Mouse (Mus musculus) kidney, adult 8-10 months (tissue): ENCODE measurements around the gene Wdfy4.

Experiments used
- DNase-seq, 2 experiments: peaks; one replicate each; pipeline ENCODE4 v3.0.0; 2022

Gene Wdfy4

GRCm38 (mm10) chr14:33189849-33190423, 4.6 kb upstream of the Wdfy4 start:
- DNase-seq, result no peak

- DNase-seq, result no peak
These were observed 3.9 kb upstream of the Wdfy4 start for GRCm38 (mm10) chr14:33189230-33189629.

GRCm38 (mm10) chr14:33187201-33187600, 1.9 kb upstream of the Wdfy4 start:
- no peak for DNase-seq

GRCm38 (mm10) chr14:33180102-33180501, 5.2 kb downstream of the Wdfy4 start:
- no peak for DNase-seq

GRCm38 (mm10) chr14:33175059-33175821, 10.1 kb downstream of the Wdfy4 start:
- no peak for DNase-seq

- no peak for DNase-seq
These were observed 13.4 kb downstream of the Wdfy4 start for GRCm38 (mm10) chr14:33171942-33172341.

- no peak for DNase-seq
These were observed 16.6 kb downstream of the Wdfy4 start for GRCm38 (mm10) chr14:33168750-33169149.

- no peak for DNase-seq
These were observed 23.1 kb downstream of the Wdfy4 start for GRCm38 (mm10) chr14:33162238-33162637.

GRCm38 (mm10) chr14:33158268-33158667, 27.0 kb downstream of the Wdfy4 start:
- DNase-seq, result no peak

- peak; percentile 4 to 24 for DNase-seq
These were observed 32.4 kb downstream of the Wdfy4 start for GRCm38 (mm10) chr14:33152941-33153340.

GRCm38 (mm10) chr14:33146287-33146686, 39.0 kb downstream of the Wdfy4 start:
- no peak for DNase-seq

- DNase-seq, result no peak
These were observed 48.5 kb downstream of the Wdfy4 start for GRCm38 (mm10) chr14:33136843-33137242.

GRCm38 (mm10) chr14:33135170-33135569, 50.1 kb downstream of the Wdfy4 start:
- DNase-seq, result no peak

GRCm38 (mm10) chr14:33131044-33131758, 54.1 kb downstream of the Wdfy4 start:
- no peak for DNase-seq

GRCm38 (mm10) chr14:33116590-33116989, 68.7 kb downstream of the Wdfy4 start:
- DNase-seq, result no peak

- DNase-seq, result no peak
These were observed 80.5 kb downstream of the Wdfy4 start for GRCm38 (mm10) chr14:33104809-33105208.

GRCm38 (mm10) chr14:33101609-33102008, 83.7 kb downstream of the Wdfy4 start:
- DNase-seq, result no peak

- no peak for DNase-seq
These were observed 85.4 kb downstream of the Wdfy4 start for GRCm38 (mm10) chr14:33099926-33100325.

- DNase-seq, result no peak
These were observed 86.2 kb downstream of the Wdfy4 start for GRCm38 (mm10) chr14:33099111-33099510.

GRCm38 (mm10) chr14:33096462-33096861, 88.8 kb downstream of the Wdfy4 start:
- DNase-seq, result no peak

GRCm38 (mm10) chr14:33083326-33083725, 102.0 kb downstream of the Wdfy4 start:
- DNase-seq, result peak; percentile 71 to 74

- peak in 1 of 2 experiments; percentile 20 for DNase-seq
These were observed 103.0 kb downstream of the Wdfy4 start for GRCm38 (mm10) chr14:33082301-33082700.

GRCm38 (mm10) chr14:33081370-33081860, 103.9 kb downstream of the Wdfy4 start:
- DNase-seq, result peak; percentile 27 to 37

GRCm38 (mm10) chr14:33078596-33078995, 106.7 kb downstream of the Wdfy4 start:
- peak; percentile 14 to 52 for DNase-seq
